Mouse (Mus musculus) granulocyte monocyte progenitor cell, adult 5-6 weeks (primary cell): Measurements from ENCODE around the gene Zswim4. TPM values are rescaled to one million over a fixed set of nuclear protein-coding genes. Genes with fewer than 3 reads are reported as not detected.

ENCODE experiments used
- ATAC-seq: replicated peaks from 2 replicates; pipeline ENCODE4 v1.8.0; 2016; ENCODE audit warnings: mild to moderate bottlenecking, moderate TSS enrichment, inconsistent platforms; ENCODE audit not compliant: poor library complexity, severe bottlenecking
- total RNA-seq, 2 experiments: library from RNA; stranded (forward) in 1 of 2; stranded (reverse) in 1 of 2; fragments of 200-712, 200-1000 nt in 1 of 2; fragments of >200 nt in 1 of 2; fragmentation: Nextera tagmentation in 1 of 2; gene quantifications; 2 replicates each; pipeline ENCODE4 v1.2.3; 2014 to 2017

Zswim4 gene
- total RNA-seq (2014; fragmentation: Nextera tagmentation): 4.6 and 8.1 TPM in 2 replicates
- total RNA-seq (2017): 4.5 and 4.8 TPM in 2 replicates

DNA sequence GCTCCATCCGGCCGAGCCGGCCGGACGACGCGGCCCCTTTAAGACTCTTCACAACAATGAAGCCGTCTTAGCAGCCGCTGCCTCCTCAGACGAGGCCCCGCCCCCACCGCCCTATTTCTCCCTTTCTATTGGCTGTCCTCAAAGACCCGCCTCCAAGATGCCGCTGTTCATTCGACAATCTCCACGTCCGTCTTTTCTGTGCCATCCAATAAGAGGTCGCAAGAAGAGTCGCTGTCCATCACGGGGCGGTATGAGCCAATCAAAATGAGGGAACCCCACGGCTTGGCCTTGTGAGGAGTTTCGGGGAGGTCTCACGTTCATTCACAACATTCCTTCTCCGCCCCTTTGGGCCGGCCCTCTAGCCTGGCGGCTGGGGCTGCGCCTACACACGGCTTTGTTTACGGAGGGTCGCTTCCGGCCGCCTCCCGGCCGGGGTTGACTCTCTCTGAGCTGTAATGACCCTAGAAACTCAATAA, at the start of gene Zswim4:
TSS of gene Zswim4 (minus strand) at position 58 of the 476 bp plus-strand sequence.
- peak; percentile 90 for ATAC-seq

DNA sequence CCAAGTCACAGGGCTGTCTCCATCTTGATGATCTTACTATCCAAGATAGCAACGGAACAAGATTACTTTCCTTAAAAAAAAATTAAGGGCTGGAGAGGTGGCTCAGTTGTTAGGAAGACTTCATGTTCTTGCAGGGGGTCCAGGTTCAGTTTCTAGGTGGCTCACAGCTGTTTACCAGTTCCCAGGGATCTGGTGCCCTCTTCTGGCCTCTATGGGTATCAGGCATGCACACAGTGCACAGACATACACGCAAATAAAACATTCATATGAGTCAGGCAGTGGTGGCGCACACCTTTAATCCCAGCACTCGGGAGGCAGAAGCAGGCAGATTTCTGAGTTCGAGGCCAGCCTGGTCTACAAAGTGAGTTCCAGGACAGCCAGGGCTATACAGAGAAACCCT, 48.8 kb upstream of the Zswim4 start:
- peak; percentile 82 for ATAC-seq

DNA sequence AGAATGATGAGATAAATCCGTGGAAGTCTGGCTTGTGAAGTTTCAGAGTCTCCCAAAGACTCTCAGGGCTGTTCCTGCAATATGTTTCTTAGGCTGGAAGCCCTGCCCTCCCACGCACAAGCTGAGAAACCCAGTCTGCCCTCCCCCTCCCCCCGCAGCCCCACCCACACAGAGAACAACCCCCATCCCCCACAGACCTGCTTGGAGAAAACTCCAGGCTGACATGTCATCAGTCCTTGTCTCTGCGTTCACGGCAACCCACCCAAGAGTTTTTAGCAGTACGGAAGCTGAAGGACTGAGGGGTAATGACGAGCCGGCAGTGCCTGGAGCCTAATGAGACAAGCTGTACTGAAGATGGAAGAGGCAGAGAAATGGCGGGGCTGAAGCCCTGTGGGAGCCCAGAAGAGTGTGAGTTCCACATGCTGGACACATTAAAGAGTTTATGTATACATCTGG, 47.8 kb upstream of the Zswim4 start:
- ATAC-seq: no peak

DNA sequence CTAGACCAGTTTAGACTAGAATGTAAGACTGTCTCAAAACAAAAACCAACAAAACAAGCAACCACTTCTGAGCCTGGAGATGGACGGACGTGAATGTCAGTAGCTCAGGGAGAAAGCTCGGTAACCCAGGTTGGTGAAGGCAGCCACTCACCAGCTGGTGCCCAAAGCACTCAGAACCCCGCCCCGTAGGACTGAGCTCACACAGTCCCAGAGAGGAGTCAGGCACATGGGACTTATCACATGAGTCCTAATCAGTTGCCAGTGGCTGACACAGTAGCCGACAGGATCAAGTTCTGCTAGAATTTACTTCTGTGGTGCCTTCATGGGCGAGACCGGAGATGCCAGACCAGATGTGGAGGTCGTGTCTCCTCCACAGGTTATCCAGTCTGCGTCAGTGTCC, 43.9 kb upstream of the Zswim4 start:
- no peak for ATAC-seq

DNA sequence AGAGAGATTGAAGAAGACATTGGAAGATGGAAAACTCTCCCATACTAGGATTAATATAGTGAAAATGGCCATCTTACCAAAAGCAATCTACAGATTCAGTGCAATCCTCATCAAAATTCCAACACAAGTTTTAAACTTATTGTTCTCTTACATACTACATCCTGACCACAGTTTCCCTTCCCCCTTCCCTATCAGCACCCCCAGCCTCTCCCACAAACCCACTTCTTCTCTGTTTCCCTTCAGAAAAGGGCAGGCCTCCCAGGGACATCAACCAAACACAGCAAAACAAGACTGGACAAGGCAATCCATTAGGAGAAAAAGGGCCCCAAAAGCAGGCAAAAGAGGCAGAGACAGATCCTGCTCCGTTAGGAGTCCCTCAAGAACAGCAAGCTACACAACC, 39.6 kb upstream of the Zswim4 start:
- ATAC-seq: peak; percentile 74

DNA sequence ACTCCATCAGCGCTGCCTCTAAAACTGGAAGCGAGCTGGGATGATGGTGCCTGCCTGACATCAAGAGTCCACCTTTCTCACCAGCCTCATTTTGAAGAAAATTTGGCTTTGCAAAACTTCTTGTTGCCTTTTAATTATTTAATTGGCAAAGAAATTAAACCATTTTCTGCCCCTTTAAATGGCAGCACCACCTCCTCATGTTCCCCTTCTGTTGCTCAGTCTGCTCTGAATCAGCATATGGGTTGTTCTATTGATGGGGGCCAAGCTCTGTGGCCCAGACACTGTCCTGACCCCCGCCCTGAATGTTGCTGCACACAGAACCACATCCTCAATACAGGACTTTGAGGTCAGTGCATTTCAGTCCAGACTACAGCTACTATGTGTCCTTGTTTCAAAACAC, 37.1 kb upstream of the Zswim4 start:
- ATAC-seq: no peak

DNA sequence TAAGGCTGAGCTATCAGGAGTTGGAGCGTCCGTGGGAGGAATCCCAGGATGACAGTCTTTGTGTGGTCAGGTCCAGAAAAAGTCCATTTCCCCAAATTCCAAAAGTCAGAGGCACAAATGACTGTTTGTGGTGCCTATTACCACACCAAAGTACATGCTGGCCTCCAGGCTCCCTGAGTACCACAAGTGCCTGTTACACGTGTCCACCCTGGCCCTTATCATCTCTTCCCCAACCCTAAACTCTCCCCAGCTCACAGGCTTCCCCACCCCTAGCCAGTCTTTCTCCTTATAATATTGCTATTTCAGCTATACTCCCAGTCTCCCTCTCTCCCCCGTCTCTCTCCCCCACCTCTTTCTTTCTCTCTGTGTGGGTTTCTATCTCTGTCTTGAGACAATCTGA, 35.4 kb upstream of the Zswim4 start:
- ATAC-seq: no peak

DNA sequence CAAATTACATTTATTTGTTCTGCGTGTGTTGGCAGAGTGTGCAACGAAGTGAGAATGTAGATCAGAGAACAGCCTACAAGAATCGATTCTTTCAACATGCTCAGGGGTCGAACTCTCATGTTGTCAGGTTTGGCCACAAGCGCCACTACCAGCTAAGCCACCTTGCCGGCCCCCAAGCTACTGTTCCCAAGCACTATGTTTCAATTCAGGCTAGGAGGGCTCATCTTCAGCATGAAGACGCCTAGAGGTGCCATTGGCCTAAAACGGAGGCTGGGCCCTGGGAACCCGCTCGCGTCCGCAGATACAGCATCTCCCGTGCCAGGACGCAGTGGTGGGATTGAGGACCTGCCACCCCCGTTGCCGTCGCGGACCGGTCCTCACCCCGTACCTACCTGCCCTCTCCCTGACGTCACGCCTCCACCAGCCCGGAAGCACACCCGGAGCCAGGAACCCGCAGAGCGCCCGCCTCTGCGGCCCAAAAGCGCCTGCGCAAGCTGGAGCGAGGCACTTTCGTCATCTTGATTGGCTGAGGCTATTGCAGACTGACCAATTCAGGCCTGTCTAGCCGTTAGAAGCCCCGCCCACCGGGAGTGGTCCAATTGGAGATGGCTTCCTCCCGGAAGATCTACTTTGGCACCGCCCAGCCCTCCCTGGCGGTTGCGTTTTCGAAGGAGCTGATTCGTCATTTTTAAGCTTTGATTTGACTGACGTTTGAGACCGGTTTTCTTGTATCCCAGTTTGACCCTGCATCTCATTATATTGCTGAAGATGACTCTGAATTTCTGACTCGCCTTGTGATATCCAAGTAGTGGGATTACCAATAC, 33.3 kb upstream of the Zswim4 start, which contains the start of gene Ccdc130:
TSS of gene Ccdc130 (minus strand) at position 431 of the 824 bp plus-strand sequence.
- peak; percentile 95 for ATAC-seq

DNA sequence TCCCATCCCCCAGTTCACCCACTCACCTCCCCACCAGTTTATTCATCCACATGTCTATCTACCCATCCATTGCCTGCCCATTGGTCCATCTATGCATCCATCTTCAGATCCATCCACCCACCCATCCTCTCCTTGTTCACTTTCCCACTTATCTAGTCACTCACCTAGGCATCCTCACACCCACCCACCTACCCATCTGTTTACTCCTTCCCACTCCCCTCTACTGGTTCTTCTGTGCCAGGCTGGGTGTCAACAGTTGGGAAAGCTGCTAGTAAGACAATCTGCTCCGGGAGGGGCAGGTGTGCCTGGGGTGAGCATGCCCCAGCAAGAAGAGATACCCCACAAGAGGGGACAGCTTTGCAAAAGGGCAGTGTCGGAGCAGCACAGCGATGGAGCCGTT, 24.2 kb upstream of the Zswim4 start:
- no peak for ATAC-seq

DNA sequence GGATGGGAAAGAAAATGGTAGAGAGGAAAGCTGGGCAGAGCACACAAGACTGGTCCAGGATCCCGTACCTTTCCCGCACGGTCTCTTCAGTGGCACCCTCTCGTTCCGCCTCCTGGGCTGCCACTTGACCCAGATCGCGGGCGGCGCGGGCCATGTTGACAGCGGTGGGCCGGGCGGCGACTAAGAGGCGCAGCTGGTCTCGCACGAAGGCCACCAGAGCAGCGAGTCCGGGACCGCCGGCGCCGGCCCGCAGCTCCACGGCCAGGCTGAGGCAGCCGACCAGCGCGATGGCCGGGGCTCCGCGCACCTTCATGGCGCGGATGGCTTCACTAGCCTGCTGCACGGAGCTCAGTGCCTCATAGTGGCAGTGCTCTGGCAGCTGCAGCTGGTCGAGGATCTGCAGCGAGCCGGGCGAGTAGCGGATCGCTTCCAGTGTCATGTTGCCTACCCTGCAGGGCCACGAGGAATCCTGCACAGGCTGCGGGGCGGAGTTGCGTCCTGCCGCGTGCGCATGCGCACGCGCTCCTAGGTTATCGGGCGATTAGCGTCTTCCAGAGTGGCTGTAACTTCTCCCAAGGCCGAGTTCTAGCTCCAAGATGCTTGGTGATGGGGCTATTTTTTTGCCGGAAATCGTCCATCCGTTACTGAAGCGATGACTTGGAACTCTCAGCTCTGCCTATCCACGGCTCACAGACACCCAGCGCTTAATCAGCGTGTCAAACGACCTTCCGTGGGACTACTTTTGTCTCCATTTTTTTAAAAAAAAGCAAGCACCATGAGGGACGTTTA, 20.2 kb upstream of the Zswim4 start, which contains the start of gene Mri1:
TSS of gene Mri1 (minus strand) at position 505 of the 789 bp plus-strand sequence.
- peak; percentile 74 for ATAC-seq

DNA sequence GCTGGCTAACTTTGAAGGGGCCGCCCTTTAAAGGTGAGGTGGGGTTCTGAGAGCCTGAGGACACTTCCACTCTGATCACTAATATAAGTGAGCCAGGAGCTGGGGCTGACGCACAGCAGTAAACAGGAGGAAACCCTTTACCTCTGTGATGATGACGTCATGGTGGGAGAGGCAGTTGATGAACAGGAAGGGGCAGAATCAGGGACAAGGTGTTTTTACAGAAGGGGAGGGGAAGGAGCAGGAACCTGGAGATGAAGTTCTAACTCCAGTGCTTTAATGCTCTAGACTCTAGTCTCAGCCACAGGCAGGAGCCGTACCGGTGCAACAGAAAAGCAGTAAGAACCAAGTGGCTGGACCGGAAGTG, 19.6 kb upstream of the Zswim4 start:
- ATAC-seq: peak; percentile 52

DNA sequence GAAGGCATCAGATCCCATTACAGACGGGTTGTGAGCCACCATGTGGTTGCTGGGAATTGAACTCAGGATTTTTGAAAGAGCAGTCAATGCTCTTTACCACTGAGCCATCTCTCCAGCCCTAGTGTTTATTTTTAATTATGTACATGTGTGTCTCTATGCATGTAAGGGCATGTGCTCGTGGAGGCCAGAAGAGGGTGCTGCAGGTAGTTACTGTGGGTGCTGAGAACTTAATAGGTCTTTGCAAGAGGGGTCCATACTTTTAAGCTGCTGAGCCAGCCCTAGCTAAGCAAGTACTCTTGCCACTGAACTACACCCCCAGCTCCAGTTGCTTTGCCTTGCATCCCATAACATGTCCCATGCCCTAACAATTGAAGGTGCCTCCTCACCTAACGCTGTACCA, 19.0 kb upstream of the Zswim4 start:
- 0 out of 2 replicates have a peak, but pooled peaks have one; percentile 16 for ATAC-seq

DNA sequence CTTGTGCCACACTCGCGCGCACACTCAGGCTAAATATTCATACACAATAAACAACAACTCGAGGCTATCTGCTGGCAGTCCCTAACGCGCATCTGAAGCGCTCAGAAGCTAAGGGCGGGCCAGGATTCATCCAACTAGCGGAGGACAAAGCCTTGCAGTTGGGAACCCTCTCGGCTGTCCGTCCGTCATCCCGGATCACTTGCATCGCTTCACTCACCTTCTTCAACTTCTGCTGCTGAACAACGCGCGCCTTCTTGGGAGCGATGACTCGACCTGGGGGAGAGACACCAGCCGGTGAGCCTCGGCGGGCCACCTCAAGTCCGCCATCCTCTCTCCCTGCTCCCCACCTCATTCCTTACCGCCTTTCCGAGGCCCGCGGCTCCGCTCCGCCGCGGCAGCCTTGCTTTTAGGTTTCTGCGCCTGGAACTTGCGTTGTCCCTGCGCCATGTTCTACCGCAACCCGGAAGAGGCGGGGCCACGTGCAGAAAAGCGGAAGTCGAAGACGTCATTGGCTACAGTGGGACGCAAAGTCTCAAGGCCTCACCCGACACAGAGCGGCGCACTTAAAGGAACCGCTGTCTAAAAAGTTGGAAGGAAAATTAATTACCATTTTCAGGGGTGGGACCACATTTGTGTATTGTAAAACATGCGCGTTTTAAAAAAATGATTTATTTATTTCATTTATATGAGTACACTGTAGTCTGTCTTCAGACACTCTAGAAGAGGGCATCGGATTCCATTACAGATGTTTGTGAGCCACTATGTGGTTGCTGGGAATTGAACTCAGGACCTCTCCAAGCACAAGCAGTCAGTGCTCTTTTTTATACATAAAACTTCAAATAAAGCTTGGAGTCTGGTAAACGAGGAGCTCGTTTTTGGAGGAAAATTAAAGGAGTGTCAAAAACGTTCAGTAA, 12.7 kb upstream of the Zswim4 start, which contains the start of gene D8Ertd738e:
TSS of gene D8Ertd738e (minus strand) at position 463 of the 914 bp plus-strand sequence.
- peak; percentile 97 for ATAC-seq

DNA sequence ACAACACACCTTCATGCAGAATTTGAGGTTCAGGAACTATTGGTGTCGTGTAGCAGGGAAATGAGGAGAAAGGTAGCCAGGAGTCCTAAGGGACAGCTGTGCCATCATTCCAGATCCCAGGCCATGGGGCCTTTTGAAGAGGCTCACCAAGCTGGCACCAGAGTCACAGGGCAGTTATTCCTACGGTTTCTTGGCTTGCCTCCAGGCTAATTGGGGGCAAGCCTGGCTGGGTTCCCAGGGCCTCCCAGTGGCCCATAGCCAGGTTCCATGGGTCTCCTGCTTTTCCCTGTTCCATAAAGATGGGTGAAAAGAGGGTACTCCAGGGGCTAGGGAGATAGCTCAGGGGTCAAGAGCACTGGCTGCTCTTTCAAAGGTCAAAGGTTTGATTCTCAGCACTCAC, 5.0 kb upstream of the Zswim4 start:
- ATAC-seq: no peak

DNA sequence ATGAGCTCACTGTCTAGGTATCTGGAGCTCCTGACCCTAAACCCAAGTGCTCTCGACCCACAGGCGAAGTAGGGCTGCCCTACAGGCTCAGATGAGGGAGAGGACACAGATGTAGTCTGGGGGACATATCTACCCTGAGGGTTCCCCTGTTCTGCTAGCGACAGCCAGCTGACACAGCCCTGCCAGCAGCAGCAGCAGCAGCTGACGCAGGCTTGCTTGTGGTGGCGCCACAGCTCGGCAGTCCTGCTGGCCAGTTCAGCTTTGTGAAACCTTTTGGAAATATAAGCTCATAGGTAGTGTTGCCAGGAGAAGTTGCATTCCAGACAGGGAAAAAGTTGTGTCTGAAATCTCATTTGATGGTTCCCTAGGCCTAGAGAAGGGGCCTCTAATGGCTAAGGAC, 4.3 kb upstream of the Zswim4 start:
- ATAC-seq: no peak

DNA sequence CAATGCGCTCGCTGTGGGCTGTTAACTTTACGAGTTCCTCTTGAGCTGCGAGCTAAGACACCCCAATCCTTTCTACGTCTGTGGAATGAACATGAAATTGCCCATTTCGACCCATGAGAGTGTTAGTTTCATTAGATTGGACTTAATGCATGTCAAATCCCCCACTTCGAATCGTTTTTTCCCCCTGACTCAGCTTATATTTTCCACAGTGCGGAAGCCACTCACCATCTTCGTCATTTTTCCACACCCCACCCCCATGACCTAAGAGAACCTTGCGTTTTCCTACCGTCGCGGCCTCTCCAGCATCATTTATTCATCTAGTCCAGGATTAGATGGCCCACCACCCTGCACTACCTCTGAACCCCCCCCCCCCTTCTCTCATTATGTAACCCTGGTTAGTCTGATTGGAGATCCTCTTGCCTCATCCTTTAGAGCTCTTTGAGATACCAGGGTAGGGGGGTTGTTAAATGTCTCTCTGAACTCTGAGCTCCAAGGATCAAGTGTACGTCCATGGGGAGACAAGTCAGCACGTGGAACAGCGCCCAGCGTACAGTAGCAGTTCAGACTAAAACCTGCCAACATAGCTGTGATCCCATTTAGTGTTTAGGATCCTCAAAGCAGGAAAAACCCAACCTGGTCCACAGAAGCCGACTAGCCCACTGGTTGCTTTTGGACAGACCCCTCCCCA, 831 bp upstream of the Zswim4 start:
- peak; percentile 20 for ATAC-seq

DNA sequence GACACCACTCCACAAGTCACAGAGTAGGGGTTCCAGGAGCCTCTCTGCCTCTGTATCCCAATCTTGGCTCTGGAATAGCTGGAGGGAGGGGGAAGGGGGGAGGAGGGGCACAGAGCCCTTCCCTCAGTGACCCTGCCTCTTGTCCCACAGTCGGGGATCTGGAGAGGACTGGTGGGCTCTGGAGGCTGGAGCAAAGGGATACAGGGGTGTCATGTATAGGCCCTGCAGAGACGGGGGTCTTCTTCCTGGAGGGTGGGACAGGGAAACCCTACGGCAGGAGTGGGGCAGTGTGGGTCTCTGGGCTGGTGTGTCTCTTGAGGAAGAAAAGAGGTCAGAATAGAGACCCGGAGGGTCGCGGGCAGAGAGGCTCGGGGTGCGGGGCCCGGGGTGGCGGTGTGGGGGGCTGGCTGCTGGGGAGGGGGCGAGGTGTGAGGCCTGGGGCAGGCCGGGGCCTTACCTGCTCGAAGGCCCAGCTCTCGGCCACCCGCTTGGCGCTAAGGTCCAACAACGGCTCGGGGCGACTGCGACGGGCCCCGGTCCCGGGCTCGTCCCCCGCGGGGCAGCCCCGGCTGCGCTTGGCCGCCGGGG, 351 bp downstream of the Zswim4 start:
- no peak for ATAC-seq

DNA sequence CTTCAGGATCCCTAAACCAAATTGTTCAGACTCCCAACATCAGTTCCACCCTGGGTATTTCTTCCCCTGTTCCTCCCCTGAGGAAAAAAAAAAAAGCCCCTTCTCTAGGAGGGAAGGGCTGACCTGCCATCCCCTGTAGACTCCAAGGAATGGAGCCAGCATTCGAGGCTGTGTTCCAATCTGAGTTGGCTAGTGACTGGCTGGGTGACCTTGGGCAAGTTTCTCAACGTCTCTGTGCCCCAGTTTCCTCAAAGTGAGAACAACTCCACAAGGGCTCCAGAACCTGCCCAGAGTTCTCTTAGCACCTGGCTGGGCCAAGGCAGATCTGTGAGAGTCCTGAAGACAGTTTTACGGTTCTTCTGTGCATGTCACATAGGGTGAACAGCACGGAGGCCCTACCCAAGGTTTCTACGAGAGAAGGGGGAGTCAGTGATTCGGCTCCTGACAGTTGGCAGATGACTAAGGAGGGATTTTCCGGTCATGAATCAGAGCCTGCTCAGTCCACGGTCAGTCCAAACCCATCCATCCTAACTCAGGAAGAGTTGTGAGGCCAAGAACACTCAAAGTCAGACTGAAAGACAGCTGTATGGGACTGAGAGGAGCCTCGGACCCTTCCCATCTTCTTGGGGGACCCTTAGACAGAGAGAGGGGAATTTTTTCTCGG, 977 bp downstream of the Zswim4 start:
- ATAC-seq: no peak
